Mouse (Mus musculus): ENCODE results near the gene Spata13. TPM values are rescaled to one million over a fixed set of nuclear protein-coding genes. Genes with fewer than 3 reads are reported as not detected.

The Spata13 gene
- total RNA-seq, 2 experiments from 2014 or later, result 20.2 to 33.5 TPM

GRCm38 (mm10) chr14:60638159-60638558, 4.4 kb downstream of the Spata13 start:
- no peak for ATAC-seq (replicated peaks; ENCODE audit: poor library complexity)

DNA sequence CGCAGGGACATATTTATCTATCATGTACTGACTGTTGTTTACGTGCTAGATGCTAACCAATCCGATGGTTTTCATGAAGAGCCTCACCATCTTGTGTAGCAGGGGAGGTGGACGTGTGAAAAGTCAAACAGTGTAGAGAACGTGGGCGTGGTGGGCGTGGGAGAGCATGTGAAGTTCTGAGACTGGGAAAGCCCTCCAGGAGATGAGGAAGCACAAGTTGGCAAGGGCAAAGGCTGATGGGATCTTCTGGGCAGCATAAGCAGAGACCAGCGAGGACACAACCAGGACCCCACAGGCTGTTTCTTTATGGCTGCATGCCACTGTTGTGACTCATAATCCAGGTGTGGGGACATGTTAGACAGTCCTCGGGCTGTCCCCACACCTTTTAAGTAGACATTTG, 5.4 kb downstream of the Spata13 start:
- ATAC-seq (replicated peaks; ENCODE audit: poor library complexity), result no peak

DNA sequence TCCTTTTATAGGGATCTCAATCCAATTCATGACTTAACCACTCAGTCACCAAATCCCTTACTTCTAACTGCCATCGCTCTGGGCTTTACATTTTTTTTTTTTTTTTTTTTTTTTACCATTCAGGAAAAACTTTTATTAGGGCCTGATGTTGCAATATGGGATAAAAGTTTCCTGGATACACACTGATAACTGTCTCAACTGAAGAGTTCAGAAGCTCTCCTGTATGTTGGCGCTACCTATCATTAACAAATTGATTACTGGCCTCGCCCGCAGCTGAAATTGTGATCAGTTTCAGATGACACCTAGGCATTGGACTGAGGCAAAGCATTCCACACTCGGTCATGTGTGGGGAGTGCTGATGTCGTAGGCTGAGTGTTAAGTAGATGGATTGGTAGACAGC, 7.3 kb downstream of the Spata13 start:
- ATAC-seq (replicated peaks; ENCODE audit: poor library complexity), result no peak

DNA sequence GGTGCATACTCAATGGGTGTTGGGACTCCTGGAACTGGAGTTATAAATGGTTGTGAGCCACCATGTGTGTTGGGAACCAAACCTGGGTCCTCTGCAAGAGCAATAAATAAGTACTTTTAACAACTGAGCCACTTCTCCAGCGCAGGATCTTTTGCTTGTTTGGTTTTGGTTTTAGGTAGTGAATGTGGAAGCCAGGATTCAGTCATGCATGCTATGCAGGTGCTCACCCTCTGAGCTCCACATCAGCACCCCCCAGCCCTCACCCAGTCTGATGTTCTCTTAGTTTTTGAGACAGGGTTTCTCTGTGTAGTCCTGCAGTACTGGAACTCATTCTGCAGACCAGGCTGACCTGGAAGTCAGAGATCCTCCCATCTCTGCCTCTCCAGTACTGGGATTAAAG, 8.3 kb downstream of the Spata13 start:
- no peak for ATAC-seq (replicated peaks; ENCODE audit: poor library complexity)

DNA sequence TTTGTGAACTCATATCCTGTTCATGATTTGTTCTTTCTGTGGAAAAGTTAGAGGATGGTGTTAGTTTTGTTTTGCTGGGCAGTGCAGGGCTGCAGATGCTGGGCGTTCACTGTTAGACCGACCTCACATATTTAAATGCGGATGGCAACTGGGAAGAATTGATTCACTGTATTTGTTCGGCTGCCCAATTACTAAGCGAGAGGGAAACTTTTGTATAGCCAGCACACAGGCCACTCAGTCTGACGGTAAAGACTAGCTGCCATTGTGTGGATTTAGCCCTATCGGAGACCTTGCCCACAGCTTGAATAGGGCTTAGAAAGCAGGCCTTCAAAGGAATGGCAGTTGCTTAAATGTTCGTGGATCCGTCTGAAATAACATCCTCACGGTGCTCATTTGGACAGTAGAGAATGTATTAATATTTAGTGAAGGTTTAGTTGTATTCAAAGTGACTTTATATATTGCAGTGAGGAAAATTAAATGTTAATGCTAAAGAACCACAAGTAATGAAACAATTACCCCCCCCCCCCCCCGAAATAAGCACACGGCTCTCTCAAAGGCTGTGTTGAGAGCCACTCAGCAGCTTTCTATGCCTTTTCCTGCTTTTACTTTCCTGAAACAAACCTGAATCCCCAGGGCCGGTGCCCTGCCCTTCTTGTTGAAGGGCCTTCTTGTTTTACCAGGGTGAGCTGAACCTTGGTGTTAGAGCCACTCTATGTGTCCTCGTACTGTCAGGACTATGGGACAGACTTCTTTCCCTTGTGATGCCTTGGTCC, 9.5 kb downstream of the Spata13 start:
- ATAC-seq (replicated peaks; ENCODE audit: poor library complexity), result no peak

GRCm38 (mm10) chr14:60646373-60646772, 12.6 kb downstream of the Spata13 start:
- no peak for ATAC-seq (replicated peaks; ENCODE audit: poor library complexity)

DNA sequence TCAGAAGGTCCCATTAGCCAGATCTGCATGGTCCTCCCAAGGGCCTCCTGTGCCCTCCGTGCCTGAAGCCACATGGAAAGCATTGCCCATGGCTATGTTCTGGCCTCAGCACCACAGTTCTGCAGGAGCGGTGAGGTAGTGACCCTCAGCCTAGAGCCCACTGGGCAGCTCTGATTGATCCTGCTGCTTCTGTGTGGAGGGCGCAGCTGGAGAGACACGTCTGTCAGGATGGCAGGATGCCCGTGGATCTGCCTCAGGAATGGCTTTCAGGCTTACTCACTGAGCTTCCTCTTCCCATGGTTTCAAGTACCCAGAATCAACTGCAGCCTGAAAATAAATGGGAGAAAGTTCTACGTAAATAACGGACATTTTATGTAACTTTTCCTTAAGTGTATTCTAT, 14.1 kb downstream of the Spata13 start:
- no peak for ATAC-seq (replicated peaks; ENCODE audit: poor library complexity)

- ATAC-seq (replicated peaks; ENCODE audit: poor library complexity), result no peak
These were observed 15.2 kb downstream of the Spata13 start for GRCm38 (mm10) chr14:60648956-60649355.

GRCm38 (mm10) chr14:60653184-60653583, 19.4 kb downstream of the Spata13 start:
- ATAC-seq (replicated peaks; ENCODE audit: poor library complexity), result no peak

- peak; percentile 99 for ATAC-seq (replicated peaks; ENCODE audit: poor library complexity)
These were observed 20.2 kb downstream of the Spata13 start for GRCm38 (mm10) chr14:60653977-60654376.

- no peak for ATAC-seq (replicated peaks; ENCODE audit: poor library complexity)
These were observed 20.9 kb downstream of the Spata13 start for GRCm38 (mm10) chr14:60654708-60655107.

DNA sequence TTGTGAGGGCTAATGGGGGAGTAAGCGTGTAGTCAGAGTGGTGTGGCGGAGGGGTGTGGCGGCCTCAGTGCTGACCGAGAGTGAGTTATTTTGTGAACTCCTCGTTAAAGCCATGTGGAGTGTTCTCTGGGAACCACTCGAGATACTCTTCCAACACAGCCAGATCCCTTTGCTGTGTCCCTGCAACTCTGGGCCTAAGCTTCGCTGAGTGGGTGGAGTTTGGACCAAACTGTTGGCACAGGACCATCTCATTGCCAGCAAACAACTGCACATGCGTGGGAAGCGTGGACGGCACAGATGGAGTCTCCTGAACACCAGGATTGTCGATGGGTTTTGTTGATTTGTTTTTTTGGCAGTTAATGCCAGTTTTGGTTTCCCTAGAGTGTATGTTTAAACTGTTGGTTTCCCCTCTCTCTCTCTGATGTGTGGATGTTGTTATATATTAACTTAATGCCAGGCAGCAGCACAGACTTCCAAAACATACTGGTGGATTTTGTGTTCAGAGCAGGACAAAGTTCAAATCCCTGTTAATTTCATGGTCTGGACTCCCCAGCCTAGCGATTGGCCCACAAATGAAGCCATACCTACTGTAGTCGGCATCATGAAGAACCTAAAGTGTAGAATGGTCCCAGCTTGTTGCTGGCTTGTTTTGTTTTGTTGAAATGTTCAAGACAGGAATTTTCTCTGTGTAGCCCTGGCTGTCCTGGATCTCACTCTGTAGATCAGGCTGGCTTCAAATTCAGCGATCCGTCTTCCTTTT, 22.3 kb downstream of the Spata13 start:
- ATAC-seq (replicated peaks; ENCODE audit: poor library complexity), result no peak

DNA sequence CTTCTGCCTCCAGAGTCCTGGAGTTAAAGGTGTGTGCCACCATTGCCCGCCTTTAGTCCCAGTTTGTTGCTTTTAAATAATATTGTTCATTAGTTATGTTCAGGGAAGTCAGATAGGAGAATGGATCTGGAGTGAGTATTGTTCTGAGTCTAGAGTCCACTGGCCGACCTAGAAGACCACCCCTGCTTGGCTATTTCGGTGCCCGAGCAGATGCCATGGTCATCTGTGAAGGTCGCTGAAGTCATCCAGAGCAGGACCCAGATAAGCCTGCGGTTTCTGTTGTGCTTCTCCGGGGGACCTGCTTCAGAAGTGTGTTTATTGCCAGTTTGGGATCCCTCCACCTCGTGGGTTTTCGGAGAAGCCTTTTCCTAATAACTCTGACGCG, 22.9 kb downstream of the Spata13 start:
- ATAC-seq (replicated peaks; ENCODE audit: poor library complexity), result no peak

DNA sequence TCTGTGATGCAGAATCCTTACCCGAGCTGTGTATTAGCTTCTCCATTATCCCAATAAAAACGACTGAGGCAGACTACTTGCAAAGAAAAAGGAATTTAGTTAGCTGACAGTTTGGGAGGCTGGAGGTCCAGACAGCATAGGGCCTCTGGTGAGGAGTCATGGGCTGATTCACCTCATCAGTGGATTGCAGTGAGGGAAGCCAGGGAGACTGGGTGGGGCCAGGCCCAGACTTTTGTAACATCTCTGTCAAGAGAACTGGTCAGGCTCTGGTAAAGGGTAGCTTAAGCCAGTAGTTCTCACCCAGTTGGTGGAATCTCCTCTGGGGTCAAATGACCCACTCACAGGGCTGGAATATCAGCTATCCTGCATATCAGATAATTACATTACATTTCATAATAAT, 24.1 kb downstream of the Spata13 start:
- ATAC-seq (replicated peaks; ENCODE audit: poor library complexity), result no peak

- no peak for ATAC-seq (replicated peaks; ENCODE audit: poor library complexity)
These were observed 25.7 kb downstream of the Spata13 start for GRCm38 (mm10) chr14:60659498-60659897.

GRCm38 (mm10) chr14:60660591-60660990, 26.8 kb downstream of the Spata13 start:
- no peak for ATAC-seq (replicated peaks; ENCODE audit: poor library complexity)

DNA sequence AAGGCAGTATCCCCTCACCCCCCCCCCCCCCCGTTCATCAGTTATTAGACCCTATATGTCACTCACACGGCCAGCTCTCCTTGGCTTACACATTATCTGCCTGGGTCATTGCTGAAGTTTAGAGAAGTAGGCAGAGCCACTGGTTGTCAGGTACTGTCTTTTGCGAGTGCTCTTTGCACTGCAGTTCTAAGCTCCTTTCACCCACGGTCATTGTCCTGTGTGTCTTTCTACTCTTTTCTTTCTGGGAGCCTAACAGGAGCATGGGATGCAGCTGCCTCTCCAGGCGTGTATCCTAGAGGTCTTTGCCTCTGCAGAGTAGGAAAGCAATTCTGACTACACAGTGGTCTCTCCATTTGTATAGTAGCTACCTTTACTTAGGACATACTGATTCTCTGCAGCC, 27.5 kb downstream of the Spata13 start:
- no peak for ATAC-seq (replicated peaks; ENCODE audit: poor library complexity)

DNA sequence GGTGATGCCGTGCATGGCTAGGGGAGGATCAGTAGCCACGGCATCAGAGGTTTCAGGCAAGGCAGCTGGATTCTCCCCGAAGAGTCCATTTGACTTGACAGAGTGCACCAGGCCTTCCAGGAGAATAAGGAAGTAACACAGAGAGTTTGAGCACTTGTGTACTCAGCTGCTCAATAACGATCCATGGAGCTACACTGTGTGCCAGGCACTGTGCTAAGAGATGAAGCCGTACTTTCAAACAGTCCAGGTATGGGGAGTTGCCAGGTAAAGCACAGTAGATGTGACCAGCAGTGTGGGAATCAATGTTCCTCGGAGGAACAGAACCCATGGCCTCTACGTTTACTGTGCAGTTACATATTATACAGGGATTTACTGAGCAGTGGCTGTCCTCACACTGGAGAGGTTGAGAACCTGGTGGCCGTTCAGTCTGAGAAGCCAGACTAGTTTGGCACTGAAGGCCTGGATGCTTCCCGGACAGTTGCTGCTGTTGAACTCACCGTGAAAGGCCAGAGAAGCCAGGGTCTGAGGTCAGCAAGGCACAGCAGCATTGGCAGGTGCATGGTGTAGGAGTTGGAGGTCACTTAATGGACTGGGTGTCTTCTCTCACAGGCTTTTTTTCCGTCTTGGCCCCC, 29.6 kb downstream of the Spata13 start:
- no peak for ATAC-seq (replicated peaks; ENCODE audit: poor library complexity)

DNA sequence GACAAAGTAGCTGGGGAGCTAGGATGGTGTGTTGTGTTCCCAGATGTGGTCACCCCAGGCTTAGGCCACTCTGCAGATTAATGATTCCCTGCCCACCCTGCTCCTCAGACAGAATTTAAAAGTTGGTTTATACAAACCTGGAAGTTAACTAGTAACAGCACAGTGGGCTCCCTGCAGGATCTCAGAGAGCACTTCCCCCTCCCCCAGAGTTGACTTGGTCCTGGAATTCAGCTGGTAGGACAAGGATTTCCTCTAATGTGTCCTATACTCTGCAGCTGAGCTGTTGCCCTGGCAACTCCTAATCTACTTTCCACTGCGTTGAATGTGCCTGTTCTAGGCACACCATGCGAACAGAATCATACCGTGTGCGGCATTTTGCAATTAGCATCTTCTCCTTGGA, 30.8 kb downstream of the Spata13 start:
- ATAC-seq (replicated peaks; ENCODE audit: poor library complexity), result no peak

GRCm38 (mm10) chr14:60665263-60665662, 31.5 kb downstream of the Spata13 start:
- ATAC-seq (replicated peaks; ENCODE audit: poor library complexity), result no peak

DNA sequence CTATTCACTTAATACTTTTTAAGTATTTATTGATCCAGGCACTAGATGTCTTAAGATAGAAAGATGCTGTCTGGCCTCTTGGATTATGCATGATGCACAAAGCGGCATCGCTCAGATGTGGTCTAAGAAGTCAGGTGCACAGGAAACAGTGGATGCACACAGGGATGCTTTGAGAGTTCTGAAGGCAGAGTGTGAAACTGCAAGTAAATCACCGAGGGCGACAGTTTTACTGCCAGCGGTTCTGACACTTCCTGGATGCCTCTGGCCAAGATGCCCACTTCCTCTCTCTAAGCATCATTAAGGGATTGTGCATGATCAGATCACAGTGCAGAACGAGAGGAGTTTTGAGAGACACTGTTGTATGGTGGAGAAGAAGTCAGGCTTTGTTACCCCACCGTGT, 32.5 kb downstream of the Spata13 start:
- peak; percentile 68 for ATAC-seq (replicated peaks; ENCODE audit: poor library complexity)

- no peak for ATAC-seq (replicated peaks; ENCODE audit: poor library complexity)
These were observed 36.4 kb downstream of the Spata13 start for GRCm38 (mm10) chr14:60670191-60670590.

Data from megakaryocyte progenitor cell, adult 5-6 weeks (primary cell).